Mouse (Mus musculus) fat pad, adult 2 months (tissue): Measurements from ENCODE around the gene Klhl7.

Experiments used
- DNase-seq: peaks from one replicate; pipeline ENCODE4 v3.0.0-alpha.2; 2011; ENCODE audit warnings: low read depth, low spot score; ENCODE audit errors: extremely low read depth

The Klhl7 gene

GRCm38 (mm10) chr5:24169881-24170280 is 69.5 kb downstream of the Klhl7 start:
- DNase-seq, result no peak

- no peak for DNase-seq
Observed at GRCm38 (mm10) chr5:24172092-24172491, 71.7 kb downstream of the Klhl7 start.

GRCm38 (mm10) chr5:24181514-24182295 is 81.3 kb downstream of the Klhl7 start:
- DNase-seq, result no peak

GRCm38 (mm10) chr5:24182296-24182734 is 81.9 kb downstream of the Klhl7 start:
- no peak for DNase-seq

GRCm38 (mm10) chr5:24183096-24183495 is 82.7 kb downstream of the Klhl7 start:
- DNase-seq, result no peak

- DNase-seq, result no peak
Observed at GRCm38 (mm10) chr5:24184011-24184410, 83.6 kb downstream of the Klhl7 start.

GRCm38 (mm10) chr5:24188476-24188875 is 88.1 kb downstream of the Klhl7 start:
- DNase-seq, result no peak

- DNase-seq, result no peak
Observed at GRCm38 (mm10) chr5:24191821-24192220, 91.4 kb downstream of the Klhl7 start.

GRCm38 (mm10) chr5:24201006-24201405 is 100.6 kb downstream of the Klhl7 start:
- DNase-seq, result no peak

GRCm38 (mm10) chr5:24202492-24202891 is 102.1 kb downstream of the Klhl7 start:
- DNase-seq, result no peak

GRCm38 (mm10) chr5:24203266-24203665 is 102.9 kb downstream of the Klhl7 start:
- no peak for DNase-seq

- no peak for DNase-seq
Observed at GRCm38 (mm10) chr5:24207965-24208364, 107.6 kb downstream of the Klhl7 start.

- DNase-seq, result no peak
Observed at GRCm38 (mm10) chr5:24208505-24208904, 108.1 kb downstream of the Klhl7 start.
